Mouse (Mus musculus) retina, postnatal 1 day (tissue): ENCODE measurements around the gene Trp53i11.

Source experiments
- DNase-seq: peaks from one replicate; pipeline ENCODE4 v3.0.0-alpha.2; 2012

Trp53i11 gene

DNA sequence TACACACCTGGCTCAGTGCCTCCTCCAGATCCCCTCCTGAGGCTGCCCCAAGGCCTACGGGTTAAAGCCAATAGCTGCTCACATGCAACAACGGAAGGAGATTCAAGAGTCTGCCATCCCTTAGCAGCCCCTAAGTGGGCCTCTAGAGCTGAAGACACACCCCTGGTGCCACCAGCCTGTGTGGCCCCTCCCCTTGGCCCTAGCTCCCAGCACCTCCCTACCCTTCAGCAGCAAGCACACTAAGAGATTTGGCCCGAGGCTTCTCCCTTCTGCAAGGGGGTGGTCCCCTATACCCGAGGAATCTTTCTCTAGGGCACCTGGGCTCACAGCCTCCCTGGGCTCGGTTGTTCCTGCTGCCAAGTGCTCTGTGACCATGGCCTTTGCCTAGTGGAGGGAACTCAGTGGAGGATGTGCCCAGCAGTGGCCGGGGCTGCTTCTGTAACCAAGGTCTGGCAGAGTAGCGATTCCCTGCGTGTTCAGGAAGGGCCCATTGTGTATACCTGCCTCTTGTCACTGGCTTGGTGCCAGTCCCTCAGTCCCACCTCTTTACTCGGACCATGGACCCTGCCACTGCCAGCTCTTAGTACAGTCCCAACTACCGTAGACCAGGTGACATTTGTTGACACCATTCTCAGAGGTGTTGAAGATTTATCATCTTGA is 13.5 kb downstream of the Trp53i11 start:
- DNase-seq = no peak

DNA sequence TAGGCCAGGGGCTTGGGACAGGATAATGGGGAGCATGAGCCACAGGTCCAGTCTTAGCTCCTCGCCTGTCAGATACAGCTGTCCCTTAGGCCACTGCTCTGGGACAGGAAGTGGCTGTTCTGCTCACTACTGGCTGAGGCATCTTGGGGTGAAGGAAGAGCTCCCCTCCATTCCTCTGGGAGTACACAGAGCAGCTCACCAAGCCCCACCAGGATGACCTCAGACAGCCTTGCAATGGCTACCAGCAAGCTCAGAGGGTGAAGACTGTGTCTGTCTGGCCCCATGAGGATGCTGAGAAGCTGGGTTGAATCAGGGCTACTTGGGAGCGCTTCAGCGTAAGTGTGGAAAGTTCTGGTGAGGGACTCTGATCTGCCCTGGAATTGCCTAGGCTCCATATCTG is 14.6 kb downstream of the Trp53i11 start:
- DNase-seq = no peak

DNA sequence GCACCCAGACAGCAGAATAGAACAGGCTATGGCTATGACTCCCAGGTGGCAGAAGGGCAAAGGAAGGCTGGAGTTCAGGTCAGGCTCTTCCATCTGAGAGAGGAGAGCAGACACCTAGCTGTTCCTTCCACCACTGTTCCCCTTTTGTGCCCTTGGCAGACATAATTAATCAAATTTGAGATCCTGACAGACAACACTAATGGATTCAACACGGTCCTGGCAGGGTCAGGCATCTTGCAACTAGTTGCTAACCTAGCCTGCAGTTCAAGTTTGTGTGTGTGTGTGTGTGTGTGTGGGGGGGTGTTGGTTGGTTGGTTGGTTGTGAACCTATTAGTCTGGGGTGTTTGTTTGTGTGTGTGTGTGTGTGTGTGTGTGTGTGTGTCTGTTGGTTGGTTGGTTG is 15.4 kb downstream of the Trp53i11 start:
- DNase-seq = no peak

DNA sequence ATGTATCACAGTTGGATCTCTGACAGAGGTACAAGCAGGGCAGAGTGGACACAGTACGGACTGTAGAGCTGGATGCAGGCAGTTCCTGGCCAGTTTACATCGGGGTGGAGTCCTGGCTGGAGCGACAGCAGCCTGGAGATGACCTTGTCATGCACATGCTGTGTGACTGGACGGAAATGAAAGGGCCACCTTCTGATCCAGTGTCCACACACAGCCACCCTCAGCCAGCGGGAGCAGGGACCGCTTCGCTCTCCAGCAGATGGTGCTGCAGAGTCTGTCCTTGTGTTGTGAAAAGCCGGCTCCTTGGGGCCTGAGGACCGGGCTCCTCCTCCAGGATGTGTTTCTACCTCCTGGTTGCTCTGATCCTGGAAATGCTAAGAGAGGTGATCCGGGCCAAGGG is 16.3 kb downstream of the Trp53i11 start:
- peak; percentile 72 for DNase-seq

DNA sequence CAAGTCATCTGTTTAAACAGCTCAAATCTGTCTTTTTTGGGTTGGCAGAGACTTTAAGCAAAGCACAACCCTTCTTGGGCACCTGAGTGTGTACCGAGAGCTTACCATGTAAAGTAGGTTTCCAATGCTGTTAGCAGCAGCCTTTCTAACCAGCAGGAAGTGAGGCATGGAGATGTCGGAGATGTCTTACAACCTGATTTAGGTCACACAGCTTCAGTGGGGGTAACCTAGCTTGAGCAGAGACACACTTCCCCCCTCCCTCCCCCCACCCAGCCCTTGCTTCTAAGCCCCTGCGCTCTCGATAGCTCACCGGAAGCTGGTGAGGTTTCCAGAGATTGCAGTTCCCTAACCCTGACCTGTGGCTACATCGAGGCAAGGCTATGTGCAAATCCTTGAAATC is 17.2 kb downstream of the Trp53i11 start:
- no peak for DNase-seq

DNA sequence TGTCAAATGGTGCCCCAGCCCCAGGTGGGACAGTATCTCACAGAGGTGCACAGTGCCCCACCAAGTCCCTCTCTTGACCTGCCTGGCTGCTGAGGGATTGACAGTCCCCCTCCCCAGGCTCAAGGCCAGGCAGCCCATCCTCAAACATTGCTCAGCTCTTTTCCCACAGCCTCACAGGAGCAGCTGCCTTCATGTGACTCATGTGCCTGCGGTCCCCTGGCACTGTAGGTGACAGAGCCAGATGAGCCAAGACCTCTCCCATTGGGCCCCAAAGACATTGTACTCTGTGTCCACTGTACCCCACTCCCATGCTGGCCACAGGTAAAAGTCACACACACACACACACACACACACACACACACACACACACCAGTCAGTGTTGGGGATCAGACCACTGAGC is 18.8 kb downstream of the Trp53i11 start:
- DNase-seq = no peak

DNA sequence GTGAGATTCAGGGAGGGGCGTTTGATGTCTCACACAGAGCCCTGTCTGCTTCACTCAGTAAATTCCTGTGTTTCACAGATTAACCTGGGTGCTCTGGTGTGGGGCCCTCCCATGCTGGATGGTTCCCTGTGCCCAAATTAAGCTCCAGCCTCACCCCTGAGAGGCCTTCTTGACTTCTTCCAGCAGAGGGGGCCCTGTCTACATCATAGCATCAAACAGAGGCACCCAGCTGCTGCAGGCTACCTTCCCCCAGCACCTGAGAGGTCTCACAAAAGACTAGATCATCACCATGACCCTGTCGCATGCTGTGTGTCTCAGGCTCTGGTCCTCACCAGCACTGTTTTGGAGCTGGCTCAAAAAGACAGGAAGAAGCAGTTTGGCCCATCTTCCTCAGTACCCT is 25.0 kb downstream of the Trp53i11 start:
- no peak for DNase-seq

DNA sequence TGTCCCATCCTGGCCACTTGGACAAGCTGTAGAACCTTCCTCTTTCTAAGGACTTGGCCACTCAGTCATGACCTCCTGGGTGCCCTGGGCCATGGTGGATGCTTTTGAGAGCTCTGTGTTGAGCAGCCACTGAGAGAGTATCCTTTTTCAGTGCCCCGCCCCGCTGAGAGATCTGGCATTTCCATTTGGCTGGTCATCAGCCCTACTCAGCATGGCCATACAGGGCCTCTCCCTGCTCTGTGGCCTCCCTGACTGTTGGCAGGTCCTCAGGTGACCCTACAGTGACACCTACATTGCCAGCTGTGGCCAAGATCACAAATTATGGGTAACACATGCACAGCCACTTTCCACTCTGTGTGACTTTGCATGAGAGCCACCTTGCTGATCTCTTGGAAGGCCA is 25.5 kb downstream of the Trp53i11 start:
- no peak for DNase-seq

DNA sequence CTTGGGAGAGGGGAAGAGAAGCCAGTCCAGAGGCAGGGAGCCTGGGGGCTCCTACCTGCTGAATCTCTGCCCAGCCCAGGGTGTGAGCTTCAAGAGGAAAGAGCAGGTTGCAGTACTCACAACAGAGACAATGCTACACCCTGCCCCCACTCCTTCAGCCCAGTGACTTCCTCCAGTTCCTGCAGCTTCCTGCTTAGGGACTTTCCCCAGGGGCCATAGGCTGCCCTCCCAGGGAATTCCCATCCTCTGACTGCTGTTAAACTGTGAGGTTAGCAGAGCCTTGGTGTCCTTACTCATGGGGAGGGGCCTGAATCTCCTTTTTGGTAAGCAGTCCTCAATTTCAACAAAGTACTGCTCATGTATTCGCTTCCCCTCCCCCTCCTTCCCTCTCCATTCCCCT is 26.8 kb downstream of the Trp53i11 start:
- no peak for DNase-seq

DNA sequence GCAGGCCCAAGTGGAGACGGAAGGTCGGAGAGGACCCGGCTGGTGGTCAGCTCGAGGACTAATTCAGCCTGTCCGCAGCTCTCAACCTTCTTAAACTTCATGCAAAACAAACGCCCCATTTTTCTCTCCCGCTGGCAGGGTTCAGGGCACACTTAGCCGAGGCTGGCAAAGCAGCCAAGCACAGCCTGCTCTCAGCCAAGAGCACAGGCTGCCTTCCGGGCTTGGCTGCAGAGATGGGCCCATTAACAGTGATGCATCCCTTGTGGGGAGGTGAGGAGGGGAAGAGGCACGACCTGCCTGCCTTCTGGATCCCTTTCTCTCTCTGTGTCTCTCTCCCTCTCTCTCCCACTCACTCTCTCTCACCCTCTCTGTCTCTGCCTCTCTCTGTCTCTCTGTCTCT is 28.4 kb downstream of the Trp53i11 start:
- no peak for DNase-seq

DNA sequence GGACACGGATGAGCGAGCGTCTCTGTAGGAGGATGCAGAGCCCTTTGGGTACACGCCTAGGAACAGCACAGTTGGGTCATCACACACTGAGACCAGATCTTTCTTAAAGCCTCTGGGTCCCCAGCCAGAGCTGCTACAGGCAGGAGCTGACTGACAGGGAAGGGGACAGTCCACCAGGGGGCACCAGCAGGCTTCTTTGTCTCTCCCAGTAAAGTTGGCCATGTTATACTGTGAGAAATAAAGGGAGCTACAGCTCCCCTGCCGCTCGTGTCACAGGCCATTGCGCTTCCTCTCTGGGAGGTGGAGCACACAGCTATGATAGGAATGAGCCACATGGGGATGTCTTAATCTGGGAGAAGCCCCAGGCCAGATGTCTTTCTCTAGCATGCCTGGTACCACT is 29.7 kb downstream of the Trp53i11 start:
- DNase-seq = peak; percentile 90

DNA sequence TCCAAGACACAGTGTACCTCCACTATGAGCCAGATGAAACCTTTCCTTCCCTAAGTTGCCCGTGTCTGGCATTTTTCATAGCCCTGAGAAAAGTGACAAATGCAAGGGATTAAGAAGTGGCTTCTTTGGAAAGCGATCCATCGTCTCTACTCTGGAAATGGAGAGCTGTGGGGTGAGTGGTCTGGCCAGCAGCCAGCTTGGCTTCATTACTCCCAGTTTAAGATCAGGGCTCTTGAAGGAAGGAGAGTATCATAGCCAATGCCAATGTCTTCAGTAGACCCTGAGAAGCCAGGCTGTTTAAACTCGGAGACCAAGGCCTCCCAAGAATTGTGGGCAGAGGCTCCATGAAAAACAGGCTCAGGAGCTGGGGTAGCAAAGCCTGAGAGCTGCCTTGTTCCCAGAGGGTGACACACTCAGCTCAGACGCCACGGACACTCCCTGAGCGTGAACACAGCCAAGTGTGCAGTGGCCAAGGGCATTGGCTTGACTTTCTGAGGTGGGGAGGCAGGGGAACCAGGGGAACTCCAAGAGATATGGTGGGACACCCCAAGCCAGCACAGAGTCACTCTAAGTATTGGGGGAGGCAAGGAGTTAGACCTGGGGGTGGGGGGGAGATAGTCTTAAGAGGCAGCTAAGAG is 31.1 kb downstream of the Trp53i11 start:
- no peak for DNase-seq

DNA sequence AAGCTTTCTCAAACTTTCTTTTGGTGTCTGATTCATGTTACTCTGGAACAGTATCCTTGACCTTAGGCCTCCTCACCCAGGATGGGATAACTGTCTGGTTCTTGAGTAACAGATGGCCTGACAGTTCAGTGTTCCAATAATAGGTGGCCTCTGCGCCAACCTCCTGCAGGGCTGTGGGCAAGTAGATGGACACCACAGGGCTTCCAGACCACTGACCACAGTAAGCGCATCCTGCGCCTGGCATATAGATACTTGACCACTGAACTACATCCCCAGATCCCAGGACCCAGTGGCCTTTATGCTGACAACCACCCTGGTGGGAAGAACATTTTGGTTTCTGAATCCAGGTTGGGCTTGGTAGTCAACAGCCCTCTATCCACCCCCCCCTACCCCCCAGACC is 32.2 kb downstream of the Trp53i11 start:
- DNase-seq = no peak

DNA sequence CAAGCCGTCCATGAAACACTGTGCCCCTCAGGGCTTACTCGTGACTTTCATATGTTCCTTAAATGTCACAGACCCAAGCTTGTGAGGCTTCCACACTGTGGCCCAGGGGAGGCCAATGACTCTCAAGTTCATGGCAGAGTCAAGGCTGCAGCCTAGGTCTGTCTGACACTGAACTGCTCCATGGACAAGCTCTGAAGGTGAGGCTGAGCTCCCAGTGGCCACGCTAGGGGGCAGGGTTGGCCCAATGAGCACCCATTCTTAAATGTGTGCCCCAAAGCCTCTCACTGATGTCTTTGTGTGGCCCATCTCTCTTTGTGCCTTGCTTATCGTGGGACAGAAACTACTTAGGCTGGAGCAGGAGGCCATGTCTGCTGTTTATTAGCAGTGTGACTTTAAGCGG is 33.1 kb downstream of the Trp53i11 start:
- peak; percentile 48 for DNase-seq

DNA sequence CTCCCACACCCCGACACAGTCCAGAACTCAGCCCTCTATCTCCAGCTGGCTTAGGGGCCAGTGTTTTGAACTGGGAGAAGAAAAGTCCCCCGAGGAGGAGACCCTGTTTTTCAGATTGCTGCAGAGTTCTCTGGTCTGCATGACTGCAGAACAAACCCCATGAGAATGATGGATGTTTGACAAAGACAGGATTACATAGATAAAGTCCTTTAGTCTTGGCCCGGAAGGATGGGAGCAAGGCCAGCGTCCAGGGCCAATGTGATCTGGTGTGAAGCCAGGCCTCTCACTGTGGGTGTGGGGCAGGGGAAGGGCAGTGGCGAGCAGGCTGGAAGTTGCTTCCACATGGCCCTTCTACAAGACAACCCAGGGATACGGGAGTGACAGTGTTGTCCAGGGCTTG is 36.1 kb downstream of the Trp53i11 start:
- no peak for DNase-seq

DNA sequence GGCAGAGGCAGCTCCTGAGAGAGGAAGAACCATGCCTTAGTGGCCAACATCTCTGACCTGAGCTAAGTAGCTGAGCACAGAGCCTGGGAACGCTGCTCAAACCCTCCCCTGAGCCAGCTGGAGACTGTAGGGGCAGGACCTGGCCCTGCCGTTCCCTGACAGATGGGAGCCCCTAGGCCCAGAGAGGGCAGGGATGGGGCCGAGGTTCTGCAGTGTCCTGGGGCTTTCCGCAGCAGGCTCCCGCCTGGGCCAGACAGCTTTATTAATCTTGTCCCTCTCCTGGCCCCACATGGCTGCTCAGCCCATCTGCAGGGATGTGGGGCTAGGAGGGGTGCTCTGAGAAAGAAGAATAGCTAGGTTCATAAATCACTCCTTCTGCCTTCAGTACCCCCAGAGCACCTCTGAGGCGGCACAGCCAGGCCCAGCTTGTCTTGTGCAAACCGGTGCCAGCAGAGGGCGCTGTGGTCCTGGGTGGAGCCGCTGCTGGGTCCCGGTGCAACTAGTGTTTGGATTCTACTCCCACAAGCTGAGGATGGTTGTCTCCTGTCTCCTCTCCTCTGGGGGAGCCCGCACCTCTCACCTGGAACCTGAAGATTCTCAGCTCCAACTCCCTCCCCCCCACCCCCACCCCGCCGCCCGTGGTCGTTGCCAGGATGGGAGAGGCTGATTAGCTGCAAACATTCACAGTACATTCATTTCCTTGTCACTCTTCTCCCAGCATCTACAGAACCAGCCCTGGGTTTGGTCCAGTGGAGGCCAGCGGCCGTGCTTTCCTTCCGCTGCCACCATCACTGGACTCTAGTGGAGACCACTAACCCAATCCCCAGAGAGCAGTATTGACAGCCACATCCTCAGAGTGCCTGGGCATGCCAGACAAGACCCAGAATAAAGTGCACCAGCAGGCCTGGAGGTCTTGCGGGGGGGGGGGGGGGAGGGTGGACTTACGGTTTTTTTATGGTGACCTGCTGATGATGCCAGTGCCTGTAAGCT is 39.6 kb downstream of the Trp53i11 start:
- DNase-seq = peak; percentile 88

DNA sequence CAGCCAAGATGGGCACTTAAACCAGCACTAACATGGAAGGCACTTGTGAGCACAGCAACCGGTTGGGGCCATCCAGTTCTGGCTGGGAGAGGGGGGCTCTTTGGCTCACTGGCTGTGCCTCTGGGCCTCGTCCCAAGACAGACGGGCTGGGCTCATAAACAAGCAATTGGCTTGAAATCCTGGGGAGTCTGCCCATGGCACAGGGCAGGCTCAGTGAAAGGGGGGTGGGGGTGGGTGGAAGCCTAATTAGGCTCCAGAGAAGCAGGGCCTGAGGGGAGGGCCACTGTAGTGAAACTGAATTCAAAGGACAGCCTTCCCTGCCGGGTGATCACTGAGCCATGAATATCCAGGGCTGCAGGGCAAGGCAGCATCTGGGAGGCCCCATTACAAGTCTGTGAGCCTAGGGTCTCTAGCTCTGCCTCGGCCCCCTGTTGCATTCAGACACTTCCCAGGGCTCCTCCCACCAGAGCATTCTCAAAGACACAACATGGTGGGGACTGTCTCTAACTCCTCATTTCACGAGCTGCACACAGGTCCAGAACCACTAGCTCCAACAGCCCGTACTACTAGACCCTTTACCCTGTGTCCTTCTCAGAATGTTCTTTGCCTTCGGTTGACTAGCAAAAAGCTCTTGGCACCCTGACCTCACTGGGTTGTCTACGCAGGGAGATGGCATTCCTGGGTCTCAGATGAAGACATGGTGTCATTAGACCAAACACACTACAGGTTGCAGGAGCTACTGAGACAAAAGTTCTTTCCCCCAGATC is 40.5 kb downstream of the Trp53i11 start:
- DNase-seq = peak; percentile 89

DNA sequence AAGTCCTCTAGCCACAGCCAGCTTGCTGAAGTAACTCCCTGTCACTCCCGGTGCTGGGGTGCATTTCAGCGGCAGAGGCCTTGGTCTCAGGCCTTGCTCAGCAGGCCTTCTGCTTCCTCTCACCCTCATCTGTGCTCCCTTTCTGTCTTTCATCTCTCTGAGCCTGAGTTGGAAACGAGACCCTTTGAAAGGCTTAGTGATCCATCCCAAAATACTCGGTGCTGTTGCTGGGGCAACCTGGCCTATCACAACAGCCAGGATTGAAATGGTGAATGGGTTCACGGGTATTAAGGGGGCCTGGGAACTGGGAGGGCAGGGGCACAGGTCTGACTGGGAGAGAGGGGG is 41.1 kb downstream of the Trp53i11 start:
- peak; percentile 52 for DNase-seq

DNA sequence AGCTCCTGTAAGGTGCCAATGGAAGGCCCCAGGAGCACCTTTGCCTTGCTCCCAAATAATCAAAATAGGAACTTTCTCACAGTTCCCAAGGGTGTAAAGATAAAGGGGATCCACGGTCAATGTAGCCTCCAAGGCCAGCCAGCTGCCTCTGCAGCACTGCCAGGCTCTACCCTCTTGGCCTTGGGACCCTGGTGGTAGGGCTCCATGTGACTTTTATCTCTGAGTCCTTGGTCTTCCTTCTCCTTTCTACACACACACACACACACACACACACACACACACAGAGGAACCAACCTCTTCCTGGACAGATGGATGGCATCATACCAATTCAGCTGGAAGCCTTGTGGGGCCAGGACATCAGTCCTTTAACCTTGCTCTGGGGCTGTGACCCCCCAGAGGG is 44.8 kb downstream of the Trp53i11 start:
- no peak for DNase-seq

DNA sequence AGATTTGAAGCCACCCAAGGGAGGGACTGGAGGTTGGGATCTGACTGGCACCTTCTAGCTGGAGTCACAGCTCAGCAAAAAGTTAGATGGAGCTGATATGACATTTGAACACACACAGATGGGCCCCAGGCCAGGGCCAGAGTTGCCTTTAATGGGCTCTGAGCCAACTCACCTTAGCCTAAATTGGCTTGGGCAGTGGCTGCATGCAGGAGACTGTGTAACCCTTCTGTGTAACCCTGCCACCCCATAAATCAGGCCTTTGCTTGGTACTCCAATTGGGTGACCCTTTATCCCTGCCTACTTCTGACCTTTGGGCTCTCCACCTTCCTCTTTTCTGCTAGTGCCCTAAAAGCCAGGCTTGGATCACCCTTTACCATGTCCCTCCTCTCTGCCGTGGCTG is 49.7 kb downstream of the Trp53i11 start:
- no peak for DNase-seq

DNA sequence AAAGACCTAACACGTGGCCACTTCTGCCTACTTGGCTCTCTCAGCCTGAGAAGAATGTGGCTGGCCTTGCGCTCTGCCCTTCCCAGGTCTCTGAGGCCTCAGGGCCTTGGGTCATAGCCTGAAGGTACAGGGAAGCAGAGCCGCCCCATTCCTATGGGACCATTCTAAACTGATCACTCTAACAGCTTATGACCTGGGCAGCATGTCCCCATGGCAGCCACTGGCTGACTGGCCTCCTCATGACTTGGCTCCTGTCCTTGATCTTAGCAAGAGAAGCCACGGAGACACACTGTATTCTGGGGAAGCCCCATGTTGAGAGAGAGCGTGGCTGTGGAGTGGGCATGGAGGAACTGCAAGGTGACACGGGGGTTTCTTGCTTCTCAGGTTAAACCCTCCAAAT is 51.5 kb downstream of the Trp53i11 start:
- no peak for DNase-seq

DNA sequence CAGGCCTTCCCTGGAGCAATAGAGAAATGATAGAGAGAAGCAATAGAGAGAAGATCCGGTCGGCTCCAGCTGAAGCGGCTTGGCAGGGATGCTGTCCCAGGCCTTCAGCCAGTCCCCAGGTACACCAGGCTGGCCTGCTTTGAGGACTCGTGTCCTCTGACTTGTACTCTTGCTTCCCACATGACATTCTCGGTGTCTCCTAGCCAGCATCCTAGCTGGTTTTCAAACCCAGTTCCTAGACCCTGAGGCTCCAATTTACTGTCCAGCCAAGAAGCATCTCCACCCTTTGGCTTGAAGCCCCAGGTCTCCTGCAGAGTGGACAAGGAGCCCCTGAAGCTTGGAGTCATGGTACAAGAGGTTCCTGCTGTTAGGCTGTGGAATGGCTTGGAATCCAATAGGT is 54.8 kb downstream of the Trp53i11 start:
- no peak for DNase-seq

DNA sequence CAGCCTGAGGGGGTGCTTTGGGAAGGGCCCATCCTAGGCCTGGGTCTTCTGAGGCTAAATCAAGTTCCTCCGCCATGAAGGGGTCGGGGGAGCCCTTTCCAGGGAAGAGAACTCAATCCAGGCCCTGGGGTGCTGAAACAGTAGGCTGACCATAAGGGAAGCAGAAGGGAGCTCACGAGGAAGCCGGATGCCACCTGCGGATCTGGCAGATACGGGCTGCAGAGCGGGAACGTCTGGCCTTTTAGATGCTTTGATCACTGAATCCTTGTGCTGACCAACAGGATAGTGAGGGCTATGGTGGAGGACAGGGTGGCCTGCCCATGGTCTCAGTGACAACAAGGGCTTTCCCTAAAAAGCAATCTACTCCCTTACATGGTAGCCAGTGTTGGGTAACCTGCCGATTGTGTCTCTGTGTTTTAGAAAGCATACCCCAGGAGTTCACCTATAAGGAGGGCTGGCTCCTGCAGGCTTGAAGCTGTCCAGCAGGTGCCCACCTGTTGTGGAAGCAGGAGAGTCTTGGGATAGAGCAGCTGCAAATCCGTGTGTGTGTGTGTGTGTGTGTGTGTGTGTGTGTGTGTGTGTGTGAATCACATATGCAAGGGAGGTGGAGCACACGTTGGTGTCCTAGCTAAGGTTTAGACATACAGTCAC is 56.2 kb downstream of the Trp53i11 start:
- no peak for DNase-seq
